In the genomic region with DNA sequence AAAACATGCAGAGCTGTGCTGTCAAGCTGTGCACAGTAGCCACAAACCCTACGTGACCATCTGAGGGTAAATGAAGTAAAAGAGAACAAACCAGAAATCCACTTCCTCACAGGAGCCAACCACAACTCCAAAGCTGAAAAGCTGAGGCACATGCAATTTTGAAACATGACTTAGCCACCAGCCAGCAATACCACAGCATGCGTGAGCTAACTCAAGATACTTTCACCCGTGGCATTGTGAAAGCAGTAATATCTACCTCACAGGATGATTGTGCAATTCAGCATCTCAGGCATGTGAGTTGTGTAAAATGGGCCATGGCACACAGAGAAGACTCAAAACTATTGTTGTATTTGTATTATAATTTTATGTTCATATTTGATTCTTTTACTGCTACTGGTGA, we compare ENCODE assay signal across 15 mouse cellular contexts. TPM values are rescaled to one million over a fixed set of nuclear protein-coding genes. Genes with fewer than 3 reads are reported as not detected.
DNase-seq lines count a peak whose midpoint lies in the region; ATAC-seq and TF ChIP-seq lines count a peak whose summit lies in the region.
"Had no signal": no experiment of that assay in that cellular context is flagged by ENCODE, and none has a peak within 500 bp of the region (broad histone marks: within the 10 kb centered on the region; RNA-seq: fewer than 3 reads in every experiment).

No protein-coding gene starts in this region.

- no peaks in the 10 kb centered on the region for H3K36me3 ChIP-seq in splenic B cell, adult 2 months (ENCODE audit: control insufficient read depth, insufficient read depth, low read length, poor library complexity, severe bottlenecking)
- no peaks in the 10 kb centered on the region for H3K36me3 ChIP-seq in hindbrain, embryonic 11.5 days (ENCODE audit: control insufficient read depth, insufficient read depth, low read length)
- H3K36me3 ChIP-seq in embryonic facial prominence, embryonic 10.5 days (replicated peaks) = no peaks in the 10 kb centered on the region
- H3K36me3 ChIP-seq: embryonic facial prominence, embryonic 12.5 days; forebrain, embryonic 12.5 days; liver, embryonic 13.5 days; midbrain, embryonic 13.5 days; neural tube, embryonic 12.5 days had no signal

- ATAC-seq in hindbrain, embryonic 11.5 days (ENCODE audit: low FRiP score) = no peak
- ATAC-seq: CD4-positive, CD25-positive, alpha-beta regulatory T cell, adult 4 months; hindbrain, embryonic 16.5 days; midbrain, embryonic 13.5 days had no signal

- 60% methylated on average over 3 of the region's 3 CpGs for WGBS in lung, adult 2 months
- 88% methylated on average over 3 of the region's 3 CpGs for WGBS in hindbrain, embryonic 11.5 days
- 88% methylated on average over 3 of the region's 3 CpGs for WGBS in embryonic facial prominence, embryonic 10.5 days

- no peaks in the 10 kb centered on the region for H3K9me3 ChIP-seq in hindbrain, embryonic 11.5 days (ENCODE audit: control insufficient read depth, low read length)
- H3K9me3 ChIP-seq in embryonic facial prominence, embryonic 10.5 days = no peaks in the 10 kb centered on the region
- H3K9me3 ChIP-seq: embryonic facial prominence, embryonic 12.5 days; forebrain, embryonic 12.5 days; liver, embryonic 13.5 days; midbrain, embryonic 13.5 days; neural tube, embryonic 12.5 days had no signal

- no peak overlapping the region for H3K9ac ChIP-seq in hindbrain, embryonic 11.5 days (ENCODE audit: low read depth, low read length)
- H3K9ac ChIP-seq: embryonic facial prominence, embryonic 12.5 days; forebrain, embryonic 12.5 days; liver, embryonic 13.5 days; midbrain, embryonic 13.5 days; neural tube, embryonic 12.5 days had no signal

- no peaks in the 10 kb centered on the region for H3K27me3 ChIP-seq in splenic B cell, adult 2 months (ENCODE audit: control insufficient read depth, insufficient read depth, low read length, poor library complexity, severe bottlenecking)
- no peaks in the 10 kb centered on the region for H3K27me3 ChIP-seq in hindbrain, embryonic 11.5 days (ENCODE audit: control insufficient read depth, insufficient read depth, low read length)
- H3K27me3 ChIP-seq in embryonic facial prominence, embryonic 10.5 days (replicated peaks; ENCODE audit: low read depth, poor library complexity, severe bottlenecking) = no peaks in the 10 kb centered on the region
- H3K27me3 ChIP-seq: embryonic facial prominence, embryonic 12.5 days; forebrain, embryonic 12.5 days; liver, embryonic 13.5 days; midbrain, embryonic 13.5 days; neural tube, embryonic 12.5 days had no signal

- H3K4me2 ChIP-seq in hindbrain, embryonic 11.5 days (replicated peaks; ENCODE audit: low read depth, low read length) = no peak overlapping the region
- H3K4me2 ChIP-seq: embryonic facial prominence, embryonic 12.5 days; forebrain, embryonic 12.5 days; liver, embryonic 13.5 days; midbrain, embryonic 13.5 days; neural tube, embryonic 12.5 days had no signal

- no peak overlapping the region for H3K4me3 ChIP-seq in lung, adult 2 months (replicated peaks; ENCODE audit: extremely low read depth, low read depth, low read length)
- no peak overlapping the region for H3K4me3 ChIP-seq in hindbrain, embryonic 11.5 days (ENCODE audit: low read depth, low read length)
- no peak overlapping the region for H3K4me3 ChIP-seq in embryonic facial prominence, embryonic 10.5 days
- H3K4me3 ChIP-seq: embryonic facial prominence, embryonic 12.5 days; forebrain, embryonic 12.5 days; liver, embryonic 13.5 days; midbrain, embryonic 13.5 days; neural tube, embryonic 12.5 days had no signal

- H3K4me1 ChIP-seq in lung, adult 2 months (ENCODE audit: control insufficient read depth, insufficient read depth, low read length) = peaks cover 6% of the 10 kb centered on the region; the same call in 1 of the 2 replicates
- H3K4me1 ChIP-seq in hindbrain, embryonic 11.5 days (replicated peaks; ENCODE audit: control insufficient read depth, insufficient read depth, low read length) = no peaks in the 10 kb centered on the region
- no peaks in the 10 kb centered on the region for H3K4me1 ChIP-seq in embryonic facial prominence, embryonic 10.5 days
- H3K4me1 ChIP-seq: embryonic facial prominence, embryonic 12.5 days; forebrain, embryonic 12.5 days; midbrain, embryonic 13.5 days; neural tube, embryonic 12.5 days had no signal

- no peak for TF ChIP-seq POLR2A in lung, adult 2 months (IDR thresholded peaks at IDR 0.05; ENCODE audit: borderline replicate concordance, extremely low read depth, low read depth, low read length)

- no peak overlapping the region for H3K27ac ChIP-seq in hindbrain, embryonic 11.5 days (ENCODE audit: low read depth, low read length)
- no peak overlapping the region for H3K27ac ChIP-seq in embryonic facial prominence, embryonic 10.5 days (replicated peaks)
- H3K27ac ChIP-seq: embryonic facial prominence, embryonic 12.5 days; forebrain, embryonic 12.5 days; liver, embryonic 13.5 days; midbrain, embryonic 13.5 days; neural tube, embryonic 12.5 days had no signal

- no peak for TF ChIP-seq CTCF in lung, adult 2 months (IDR thresholded peaks at IDR 0.05; ENCODE audit: insufficient read depth, low read length)

- DNase-seq in lung, adult 18-20 months = peak; percentile 24 to 38
- DNase-seq in lung, adult 2 months = no peak
- DNase-seq in adipocyte (ENCODE audit: low spot score) = peak; percentile 54
- DNase-seq in lung, postnatal 36 days = peak; percentile 61
- DNase-seq in splenic B cell, adult 2 months (ENCODE audit: low read depth, low spot score) = peak; percentile 21
- DNase-seq in hindbrain, embryonic 11.5 days (ENCODE audit: low spot score) = no peak
- DNase-seq in embryonic facial prominence, embryonic 10.5 days (ENCODE audit: low spot score) = no peak
- DNase-seq: cerebellum, adult 9-11 months; liver, embryonic 13.5 days had no signal

RNA-seq across cellular contexts. Expression of a gene that starts 19.7 kb away (rescaled TPM):
- polyA plus RNA-seq in lung, adult 2 months (2012; rRNA removed) = 8.3 and 8.5 TPM in 2 replicates
- polyA plus RNA-seq in hindbrain, embryonic 11.5 days (2014; fragmentation: Nextera tagmentation; extraction: Ambion mirVana) = 2.7 and 4.0 TPM in 2 replicates
- polyA plus RNA-seq in embryonic facial prominence, embryonic 10.5 days (2016; fragmentation: Nextera tagmentation; extraction: Ambion mirVana) = 2.2 and 2.9 TPM in 2 replicates

Comparison
In these comparisons a context has a peak if more than half of its experiments do, and no peak if none do; other contexts are left out.
1. DNase-seq: peak in lung, adult 18-20 months (2 of 2), adipocyte (single experiment), lung, postnatal 36 days (single experiment) and splenic B cell, adult 2 months (single experiment); none in lung, adult 2 months (single experiment), hindbrain, embryonic 11.5 days (single experiment) and embryonic facial prominence, embryonic 10.5 days (single experiment).